Mouse (Mus musculus) neural tube, embryonic 12.5 days (tissue): Measurements from ENCODE around the gene Sap30l. TPM values are rescaled to one million over a fixed set of nuclear protein-coding genes. Genes with fewer than 3 reads are reported as not detected.
"Not testable (repeated sequence)": the region's sequence is repeated elsewhere in the genome, so short reads cannot be mapped to it uniquely, and the experiment has no call there.

Experiments
- ATAC-seq: fragments of 200-750 bp; cut with Nextera tagmentation; 2 replicates; pipeline ENCODE4 v1.8.0; 2017; ENCODE audit warnings: low read depth, mild to moderate bottlenecking, moderate TSS enrichment, moderate library complexity; ENCODE audit not compliant: low FRiP score
- H3K27ac ChIP-seq: fragments of 300-500 bp; sonication (generic); 2 replicates; pipeline ENCODE4 v1.5.1; 2016
- H3K27me3 ChIP-seq: fragments of 300-500 bp; sonication (generic); replicated peaks from 2 replicates; pipeline ENCODE4 v1.6.1; 2016; ENCODE audit warnings: mild to moderate bottlenecking
- H3K36me3 ChIP-seq: fragments of 300-500 bp; sonication (generic); 2 replicates; pipeline ENCODE4 v1.6.1; 2016; ENCODE audit warnings: mild to moderate bottlenecking
- H3K4me1 ChIP-seq: fragments of 300-500 bp; sonication (generic); 2 replicates; pipeline ENCODE4 v1.6.1; 2016
- H3K4me2 ChIP-seq: fragments of 300-500 bp; sonication (generic); replicated peaks from 2 replicates; pipeline ENCODE4 v1.6.1; 2016; ENCODE audit warnings: mild to moderate bottlenecking
- H3K4me3 ChIP-seq: fragments of 300-500 bp; sonication (generic); 2 replicates; pipeline ENCODE4 v1.5.1; 2016
- H3K9ac ChIP-seq: fragments of 300-500 bp; sonication (generic); 2 replicates; pipeline ENCODE4 v1.6.1; 2016; ENCODE audit warnings: mild to moderate bottlenecking
- H3K9me3 ChIP-seq: fragments of 300-500 bp; sonication (generic); 2 replicates; pipeline ENCODE4 v1.6.1; 2016; ENCODE audit warnings: mild to moderate bottlenecking
- WGBS: fragments of 180-500 bp; shearing (Covaris S2); methylation state at CpG from one replicate; pipeline ENCODE4 v1.1.7; 2016; 5-methylcytosine and 5-hydroxymethylcytosine counted together
- polyA plus RNA-seq: library from polyadenylated mRNA; unstranded; fragments of >200 nt; fragmentation: Nextera tagmentation; extraction: Ambion mirVana; gene quantifications from 2 replicates; pipeline ENCODE4 v1.2.1, GENCODE M21; 2016

Gene Sap30l
- polyA plus RNA-seq, 1 experiment from 2014 or later: 22.2 TPM

DNA sequence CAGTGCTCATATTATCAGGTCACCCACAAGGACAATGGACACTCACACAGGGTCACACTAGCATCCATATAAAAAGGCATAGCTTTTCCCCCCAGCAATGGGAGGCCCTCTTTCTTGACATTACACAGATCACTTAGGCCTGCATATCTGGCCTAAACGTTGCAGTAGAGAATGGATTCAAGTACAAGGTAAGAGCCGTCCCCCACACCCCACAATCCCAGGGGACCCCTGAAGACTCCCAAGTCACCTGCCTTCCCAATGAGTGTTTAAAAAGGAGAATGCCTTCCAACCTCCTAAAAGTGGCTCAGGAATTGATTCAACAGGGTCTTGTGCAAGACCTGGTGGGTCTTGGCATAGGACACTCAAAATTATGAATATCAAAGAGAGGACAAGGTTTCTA lies 33.9 kb downstream of the Sap30l start:
- no peaks in the 10 kb centered on the region for H3K9me3 ChIP-seq
- H3K36me3 ChIP-seq: no peaks in the 10 kb centered on the region
- H3K4me3 ChIP-seq: no peak overlapping the region
- no peak overlapping the region for H3K9ac ChIP-seq
- no peak overlapping the region for H3K4me2 ChIP-seq
- peaks cover 100% of the 10 kb centered on the region for H3K27me3 ChIP-seq
- peaks cover 20% of the 10 kb centered on the region for H3K4me1 ChIP-seq
- WGBS: 10% methylated on average over 2 of the region's 2 CpGs
- no peak for ATAC-seq
- H3K27ac ChIP-seq: no peak overlapping the region

DNA sequence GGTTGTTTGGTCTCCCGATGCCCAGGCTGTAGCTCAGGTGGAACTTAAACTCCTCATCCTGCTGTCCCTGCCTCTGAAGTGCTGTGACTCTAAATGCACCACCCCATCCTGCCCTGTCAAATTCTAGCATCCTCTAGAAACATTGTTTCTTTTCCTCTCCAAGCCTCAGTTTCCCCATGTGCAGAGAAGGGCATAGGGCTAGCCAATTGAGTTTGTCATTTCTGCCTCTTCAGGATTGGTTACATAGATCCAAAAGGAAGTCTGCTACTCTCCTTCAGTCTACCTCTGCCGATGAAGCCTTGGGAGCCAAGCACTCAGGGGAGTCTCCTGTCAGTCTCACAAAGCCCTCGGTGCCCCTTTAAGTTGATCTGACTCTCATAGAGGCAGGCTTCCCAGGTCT lies 34.5 kb downstream of the Sap30l start:
- H3K9me3 ChIP-seq: no peaks in the 10 kb centered on the region
- H3K27me3 ChIP-seq: peaks cover 100% of the 10 kb centered on the region
- ATAC-seq: no peak
- peaks cover 20% of the 10 kb centered on the region for H3K4me1 ChIP-seq
- H3K27ac ChIP-seq: no peak overlapping the region
- H3K4me2 ChIP-seq: no peak overlapping the region
- H3K4me3 ChIP-seq: no peak overlapping the region
- H3K36me3 ChIP-seq: no peaks in the 10 kb centered on the region
- H3K9ac ChIP-seq: no peak overlapping the region
- 6% methylated on average over 3 of the region's 3 CpGs for WGBS

DNA sequence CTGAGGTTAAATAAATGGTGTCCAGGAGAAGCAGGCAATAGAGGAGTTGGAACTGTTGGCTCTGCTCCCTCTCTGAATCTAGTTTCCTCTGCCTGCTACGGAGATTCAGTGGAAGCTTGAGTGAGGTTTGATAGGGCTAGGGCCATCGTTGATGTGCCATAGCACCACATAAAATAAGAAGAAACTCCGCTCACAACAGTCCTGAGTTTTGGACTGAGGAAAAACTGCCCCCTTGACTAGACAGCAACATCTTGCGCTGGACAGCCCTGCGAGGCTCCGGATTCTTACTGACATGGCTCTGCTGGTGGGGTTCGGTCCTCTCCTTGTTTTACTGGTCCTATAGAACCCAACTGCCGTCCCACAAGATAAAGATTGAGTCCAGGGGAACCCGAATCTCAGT lies 35.0 kb downstream of the Sap30l start:
- no peaks in the 10 kb centered on the region for H3K9me3 ChIP-seq
- H3K27ac ChIP-seq: no peak overlapping the region
- 2% methylated on average over 9 of the region's 9 CpGs for WGBS
- peaks cover 19% of the 10 kb centered on the region for H3K4me1 ChIP-seq
- H3K27me3 ChIP-seq: peaks cover 100% of the 10 kb centered on the region
- ATAC-seq: no peak
- no peak overlapping the region for H3K4me3 ChIP-seq
- no peak overlapping the region for H3K9ac ChIP-seq
- peak overlapping the region; percentile 47 for H3K4me2 ChIP-seq
- H3K36me3 ChIP-seq: no peaks in the 10 kb centered on the region

DNA sequence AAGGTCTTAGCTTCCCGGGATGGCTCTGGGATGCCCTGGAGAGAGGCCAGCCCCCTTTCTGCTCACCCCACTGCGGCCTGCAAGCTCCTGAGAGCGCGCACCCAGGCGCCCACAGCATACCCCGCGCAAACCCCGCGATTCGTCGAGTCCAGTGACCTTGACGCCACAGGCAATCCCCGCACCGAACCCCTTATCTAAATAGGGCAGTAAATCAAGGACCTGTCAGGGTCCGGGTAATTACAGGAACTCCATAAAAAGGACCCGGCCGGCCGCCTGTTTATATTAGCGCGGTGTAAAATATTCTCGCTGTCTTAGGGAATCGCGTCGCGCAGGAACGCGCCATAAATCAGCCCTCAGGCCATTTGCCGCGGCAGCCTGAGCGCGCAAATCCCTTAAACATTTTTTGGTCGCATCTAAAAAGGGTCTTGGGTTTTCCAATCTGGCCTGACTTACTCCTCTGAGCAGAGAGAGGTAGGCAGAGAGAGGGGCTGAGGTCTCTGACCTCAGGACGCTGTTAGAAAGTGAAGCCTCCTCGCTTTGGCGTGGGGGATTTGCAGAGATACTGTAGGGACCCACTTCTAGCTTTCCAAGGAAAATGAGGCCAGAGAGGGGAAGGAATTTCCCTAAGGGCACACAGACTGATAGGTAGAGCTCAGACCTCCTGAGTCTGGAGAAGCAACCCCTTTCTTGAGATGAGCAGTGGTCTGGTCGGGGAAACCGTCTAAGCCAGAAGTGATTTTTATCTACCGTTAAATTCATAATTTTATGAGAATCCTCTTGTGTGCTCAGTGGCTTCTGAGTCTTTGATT lies 35.6 kb downstream of the Sap30l start:
- peak; percentile 33; the same call in 1 of the 2 replicates for ATAC-seq
- under 1% methylated on average over 38 of the region's 38 CpGs for WGBS
- Histone ChIP-seq H3K27ac (no peak overlapping the region), H3K9ac (no peak overlapping the region), H3K4me3 (peak overlapping the region; percentile 11; the same call in 1 of the 2 replicates), H3K4me2 (peak overlapping the region; percentile 47), H3K9me3 (no peaks in the 10 kb centered on the region), H3K27me3 (peaks cover 100% of the 10 kb centered on the region), H3K36me3 (no peaks in the 10 kb centered on the region), H3K4me1 (peaks cover 17% of the 10 kb centered on the region)

DNA sequence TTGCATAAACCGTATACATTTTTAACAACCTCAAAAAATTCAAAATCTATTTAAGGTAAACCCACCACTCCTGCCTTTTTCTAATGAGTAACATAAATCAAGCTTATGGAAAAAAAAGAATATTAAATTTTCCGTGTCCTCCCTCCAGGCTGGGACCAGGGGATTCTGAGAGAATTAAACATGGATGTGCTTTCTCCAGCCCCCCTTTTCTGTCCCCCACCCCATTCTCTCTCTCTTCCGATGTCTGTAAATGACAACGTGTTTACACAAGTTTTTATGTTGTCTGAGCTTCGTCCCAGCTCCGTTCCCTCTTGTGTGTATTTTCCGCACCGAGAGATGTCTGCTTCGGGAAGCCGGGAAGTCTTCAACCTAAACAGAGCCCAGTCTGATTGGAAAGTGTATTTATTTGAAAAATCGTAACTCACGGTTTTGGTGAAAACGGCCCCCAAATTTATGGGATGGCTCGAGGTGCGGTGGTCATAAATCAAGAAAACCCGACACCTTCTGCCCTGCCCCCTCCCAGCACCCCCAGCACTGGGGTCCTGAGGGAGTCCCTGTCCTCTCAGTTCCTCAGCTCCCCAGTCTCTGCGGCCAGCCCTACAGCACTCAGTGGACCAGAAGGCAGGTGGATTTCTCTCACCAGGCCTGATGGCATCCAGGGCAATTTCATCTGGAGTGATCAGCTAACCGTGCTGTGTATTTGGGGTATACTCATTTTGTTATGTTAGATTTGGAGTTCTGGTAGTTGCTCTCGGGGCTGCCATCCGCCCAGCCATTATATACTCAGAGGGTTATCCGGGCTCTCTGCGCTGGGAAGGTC lies 36.6 kb downstream of the Sap30l start:
- no peak overlapping the region for H3K4me2 ChIP-seq
- H3K27ac ChIP-seq: no peak overlapping the region
- peaks cover 17% of the 10 kb centered on the region for H3K4me1 ChIP-seq
- no peaks in the 10 kb centered on the region for H3K9me3 ChIP-seq
- under 1% methylated on average over 22 of the region's 22 CpGs for WGBS
- no peak overlapping the region for H3K4me3 ChIP-seq
- no peak for ATAC-seq
- H3K36me3 ChIP-seq: no peaks in the 10 kb centered on the region
- H3K27me3 ChIP-seq: peaks cover 99% of the 10 kb centered on the region
- H3K9ac ChIP-seq: no peak overlapping the region

DNA sequence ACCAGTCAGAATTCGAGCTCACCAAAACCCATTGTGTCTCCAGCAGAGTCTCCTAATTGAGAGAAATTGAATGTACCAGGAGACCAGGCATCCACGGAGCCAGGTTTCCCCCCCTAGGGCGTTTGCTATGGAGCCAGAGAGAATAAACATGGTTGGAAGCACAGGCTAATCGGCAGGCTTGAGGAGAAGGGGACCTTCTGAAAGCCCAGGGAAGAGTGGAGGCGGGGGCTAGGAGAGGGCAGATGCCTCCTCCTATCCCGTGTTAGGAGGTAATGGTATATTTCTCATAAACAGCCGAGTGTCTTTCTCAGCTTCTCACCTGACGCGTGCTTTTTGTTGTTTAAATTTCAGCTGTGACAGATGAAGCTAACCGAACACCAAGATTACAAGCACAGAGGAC lies 39.5 kb downstream of the Sap30l start:
- Histone ChIP-seq H3K27ac (no peak overlapping the region), H3K9me3 (no peaks in the 10 kb centered on the region)

DNA sequence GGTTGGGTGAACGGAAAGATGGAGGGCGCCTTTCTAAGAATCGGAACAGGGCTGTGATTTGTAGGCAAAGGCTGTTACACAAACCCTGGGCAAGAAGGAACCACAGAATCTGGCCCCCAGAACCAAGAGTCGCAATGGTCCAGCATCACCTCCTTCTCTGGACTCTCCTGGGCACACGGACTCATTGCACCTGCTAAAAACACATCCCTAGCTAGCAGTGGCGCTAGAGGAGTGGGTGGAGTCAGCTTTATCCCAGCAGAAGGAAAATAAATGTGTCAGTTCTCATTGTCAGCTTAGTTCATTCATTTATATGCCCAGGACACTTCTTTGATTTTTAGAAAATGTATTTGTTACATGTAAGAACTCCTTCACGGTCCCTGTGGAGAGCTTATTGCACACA lies 40.0 kb downstream of the Sap30l start:
- no peak for ATAC-seq
- H3K9ac ChIP-seq: no peak overlapping the region
- no peaks in the 10 kb centered on the region for H3K9me3 ChIP-seq
- H3K4me1 ChIP-seq: peaks cover 14% of the 10 kb centered on the region
- no peaks in the 10 kb centered on the region for H3K36me3 ChIP-seq
- no peak overlapping the region for H3K4me3 ChIP-seq
- H3K4me2 ChIP-seq: no peak overlapping the region
- 25% methylated on average over 7 of the region's 7 CpGs for WGBS
- H3K27ac ChIP-seq: no peak overlapping the region
- H3K27me3 ChIP-seq: peaks cover 72% of the 10 kb centered on the region

More for the DNA sequence above, 39.5 kb downstream of the Sap30l start:
- ATAC-seq: 0 out of 2 replicates have a peak, but pooled peaks have one; percentile 29
- Histone ChIP-seq H3K4me3 (no peak overlapping the region), H3K9ac (no peak overlapping the region), H3K36me3 (no peaks in the 10 kb centered on the region), H3K4me1 (peaks cover 14% of the 10 kb centered on the region), H3K27me3 (peaks cover 76% of the 10 kb centered on the region), H3K4me2 (no peak overlapping the region)
- 17% methylated on average over 10 of the region's 10 CpGs for WGBS

DNA sequence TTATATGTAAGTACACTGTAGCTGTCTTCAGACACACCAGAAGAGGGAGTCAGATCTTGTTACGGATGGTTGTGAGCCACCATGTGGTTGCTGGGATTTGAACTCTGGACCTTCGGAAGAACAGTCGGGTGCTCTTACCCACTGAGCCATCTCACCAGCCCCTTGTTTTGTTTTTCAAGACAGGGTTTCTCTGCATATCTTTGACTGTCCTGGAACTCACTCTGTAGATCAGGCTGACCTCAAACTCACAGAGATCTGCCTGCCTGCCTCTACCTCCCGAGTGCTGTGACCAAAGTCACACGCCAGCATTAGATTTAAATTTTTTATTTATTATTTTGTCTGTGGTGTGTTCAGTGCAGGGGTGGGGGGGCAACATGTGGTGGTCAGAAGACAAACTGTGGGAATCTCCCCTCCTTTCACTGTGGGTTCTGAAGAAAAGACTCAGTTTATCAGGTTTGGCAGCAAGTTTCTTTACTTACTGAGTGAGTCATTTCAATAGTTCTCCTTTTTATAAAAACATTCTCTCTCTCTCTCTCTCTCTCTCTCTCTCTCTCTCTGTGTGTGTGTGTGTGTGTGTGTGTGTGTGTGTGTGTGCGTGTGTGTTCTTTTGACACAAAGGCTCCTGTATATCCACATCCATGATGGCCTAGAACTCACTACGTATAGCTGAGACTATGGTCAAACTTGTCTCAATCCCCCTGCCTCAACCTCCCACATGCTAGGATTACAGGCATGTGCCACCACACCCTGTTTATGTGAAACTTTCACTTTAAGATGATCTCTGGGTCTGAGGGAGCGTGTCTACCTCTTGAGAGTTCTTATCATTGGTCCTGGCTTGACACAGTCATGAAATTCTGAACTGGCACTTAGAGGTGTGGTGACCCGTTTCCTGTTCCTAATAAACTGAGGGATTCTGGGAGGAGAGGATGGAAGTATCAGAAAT lies 45.3 kb downstream of the Sap30l start:
- ATAC-seq, H3K4me2 ChIP-seq, H3K9me3 ChIP-seq, H3K36me3 ChIP-seq, H3K9ac ChIP-seq, H3K4me3 ChIP-seq, H3K27ac ChIP-seq, H3K4me1 ChIP-seq: not testable (repeated sequence)
- peaks cover 27% of the 10 kb centered on the region for H3K27me3 ChIP-seq
- 86% methylated on average over 8 of the region's 9 CpGs for WGBS

DNA sequence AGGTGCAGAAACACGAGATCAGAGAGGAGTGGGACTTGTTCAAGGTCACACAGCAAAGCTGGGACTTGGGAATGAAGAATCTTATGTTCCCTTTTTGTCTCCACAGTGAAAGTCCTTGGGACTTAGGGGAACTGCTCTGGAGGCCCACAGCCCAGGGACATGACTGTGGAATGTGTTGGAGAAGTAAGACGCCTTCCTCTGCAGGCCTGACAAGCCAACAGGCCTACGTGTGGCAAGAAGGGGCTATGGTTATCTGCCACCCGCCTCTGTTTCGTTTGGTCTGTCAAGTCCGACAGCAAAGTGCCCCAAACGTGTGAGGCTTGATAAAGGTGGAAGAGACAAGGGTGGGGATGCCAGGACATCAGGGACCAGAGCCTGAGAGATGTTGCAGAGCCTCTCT lies 46.0 kb downstream of the Sap30l start:
- H3K27me3 ChIP-seq: peaks cover 21% of the 10 kb centered on the region
- H3K36me3 ChIP-seq: no peaks in the 10 kb centered on the region
- ATAC-seq: no peak
- no peak overlapping the region for H3K9ac ChIP-seq
- no peaks in the 10 kb centered on the region for H3K4me1 ChIP-seq
- H3K4me2 ChIP-seq: no peak overlapping the region
- H3K9me3 ChIP-seq: no peaks in the 10 kb centered on the region
- 71% methylated on average over 7 of the region's 7 CpGs for WGBS
- H3K4me3 ChIP-seq: no peak overlapping the region
- H3K27ac ChIP-seq: no peak overlapping the region

DNA sequence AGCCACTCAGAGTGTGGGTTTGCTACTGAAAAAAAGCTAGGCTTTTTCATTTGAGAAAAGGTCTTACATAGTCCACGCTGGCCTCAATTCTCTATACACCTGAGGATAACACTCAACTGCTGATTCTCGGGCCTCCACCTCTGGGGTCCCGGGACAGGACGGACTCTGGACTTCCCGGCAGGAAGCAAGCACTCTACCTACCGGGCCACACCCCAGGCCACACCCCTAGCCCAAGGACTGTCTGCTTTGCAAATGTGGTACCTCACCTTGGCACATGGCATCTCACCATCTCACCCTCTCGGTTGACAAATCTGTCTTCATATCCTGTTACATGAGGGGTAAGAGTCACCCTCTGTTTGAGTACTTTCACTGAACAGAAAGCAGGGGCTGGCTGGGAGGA lies 48.9 kb downstream of the Sap30l start:
- no peak overlapping the region for H3K9ac ChIP-seq
- ATAC-seq: no peak
- WGBS: 64% methylated on average over 7 of the region's 7 CpGs
- H3K4me2 ChIP-seq: no peak overlapping the region
- H3K27ac ChIP-seq: no peak overlapping the region
- no peak overlapping the region for H3K4me3 ChIP-seq
- peaks cover 14% of the 10 kb centered on the region; the same call in 1 of the 2 replicates for H3K27me3 ChIP-seq
- H3K9me3 ChIP-seq: no peaks in the 10 kb centered on the region
- H3K4me1 ChIP-seq: no peaks in the 10 kb centered on the region
- H3K36me3 ChIP-seq: no peaks in the 10 kb centered on the region

DNA sequence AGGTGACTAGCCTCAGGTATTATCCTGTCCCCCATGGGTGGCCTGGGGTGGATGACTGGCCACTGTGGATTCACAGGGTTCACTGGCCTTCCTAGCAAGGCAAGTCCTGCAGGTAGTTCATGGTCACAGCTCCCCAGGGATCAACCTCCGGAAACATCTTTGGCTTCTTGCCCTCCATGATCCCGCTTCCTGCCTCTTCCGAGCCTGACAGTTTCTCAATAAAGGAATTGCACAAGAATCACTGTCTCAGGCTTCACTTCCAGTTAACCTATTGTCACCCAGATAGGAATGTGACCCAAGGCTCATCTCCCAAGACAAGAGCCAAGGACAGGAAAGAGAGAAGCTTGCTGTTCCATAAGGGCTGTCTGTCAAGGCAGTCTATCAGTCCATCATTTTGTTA lies 49.5 kb downstream of the Sap30l start:
- H3K27ac ChIP-seq: no peak overlapping the region
- ATAC-seq: no peak
- WGBS: 56% methylated on average over 3 of the region's 3 CpGs

More for the DNA sequence above, 49.5 kb downstream of the Sap30l start:
- no peaks in the 10 kb centered on the region for H3K36me3 ChIP-seq
- H3K9me3 ChIP-seq: no peaks in the 10 kb centered on the region
- H3K27me3 ChIP-seq: peaks cover 8% of the 10 kb centered on the region; the same call in 1 of the 2 replicates
- no peaks in the 10 kb centered on the region for H3K4me1 ChIP-seq
- no peak overlapping the region for H3K4me3 ChIP-seq
- no peak overlapping the region for H3K4me2 ChIP-seq
- no peak overlapping the region for H3K9ac ChIP-seq
